30 mouse cellular contexts compared by ENCODE assay signal in genomic region chr6:3531445-3531844, GRCm38 (mm10). TPM values are rescaled to one million over a fixed set of nuclear protein-coding genes. Genes with fewer than 3 reads are reported as not detected.
DNase-seq lines count a peak whose midpoint lies in the region; ATAC-seq lines count a peak whose summit lies in the region.
"Had no signal": no experiment of that assay in that cellular context is flagged by ENCODE, and none has a peak within 500 bp of the region (broad histone marks: within the 10 kb centered on the region; RNA-seq: fewer than 3 reads in every experiment).

No protein-coding gene starts in this region.

- H3K9me3 ChIP-seq in forebrain, embryonic 10.5 days: no peaks in the 10 kb centered on the region
- H3K9me3 ChIP-seq in forebrain, embryonic 12.5 days: no peaks in the 10 kb centered on the region
- H3K9me3 ChIP-seq in hindbrain, embryonic 16.5 days (ENCODE audit: control insufficient read depth, low read length): no peaks in the 10 kb centered on the region
- no peaks in the 10 kb centered on the region for H3K9me3 ChIP-seq in hindbrain, embryonic 13.5 days
- no peaks in the 10 kb centered on the region for H3K9me3 ChIP-seq in midbrain, embryonic 13.5 days
- H3K9me3 ChIP-seq: embryonic facial prominence, embryonic 13.5 days; forebrain, embryonic 13.5 days; G1E; heart, embryonic 13.5 days; limb, embryonic 10.5 days; limb, embryonic 15.5 days; liver, embryonic 13.5 days; neural tube, embryonic 12.5 days had no signal

- no peak for ATAC-seq in forebrain, embryonic 12.5 days (ENCODE audit: low FRiP score)
- ATAC-seq in hindbrain, embryonic 16.5 days: 0 out of 2 replicates have a peak, but pooled peaks have one; percentile 34
- no peak for ATAC-seq in hindbrain, embryonic 13.5 days (ENCODE audit: low FRiP score)
- ATAC-seq in midbrain, embryonic 13.5 days: 0 out of 2 replicates have a peak, but pooled peaks have one; percentile 55
- ATAC-seq: forebrain, embryonic 13.5 days; lung, postnatal 0 days had no signal

- no peak for DNase-seq in forebrain, embryonic 10.5 days (ENCODE audit: extremely low spot score, low spot score)
- DNase-seq in embryo, embryonic 11 days: peak; percentile 20
- DNase-seq in spleen, adult 12 weeks (ENCODE audit: low spot score): no peak
- DNase-seq in heart, adult 11 months: no peak
- DNase-seq: adrenal gland, postnatal 10 days; cerebellum, adult 11-12 months; cerebellum, adult 9-11 months; heart, postnatal 10 days; kidney, adult 2 months; kidney, postnatal 10 days; layer of hippocampus, postnatal 36 days; liver, embryonic 13.5 days; lung, adult 18-20 months; lung, postnatal 4 days; right cerebral cortex, postnatal 4 days; thymus, adult 2 months; thymus, postnatal 36 days had no signal

- peaks cover 24% of the 10 kb centered on the region for H3K4me1 ChIP-seq in forebrain, embryonic 10.5 days
- H3K4me1 ChIP-seq in forebrain, embryonic 12.5 days: peaks cover 8% of the 10 kb centered on the region
- H3K4me1 ChIP-seq in hindbrain, embryonic 16.5 days (ENCODE audit: control insufficient read depth, insufficient read depth, low read depth, low read length): no peaks in the 10 kb centered on the region
- no peaks in the 10 kb centered on the region for H3K4me1 ChIP-seq in hindbrain, embryonic 13.5 days (replicated peaks)
- H3K4me1 ChIP-seq in midbrain, embryonic 13.5 days (replicated peaks): peaks cover 6% of the 10 kb centered on the region
- H3K4me1 ChIP-seq: embryonic facial prominence, embryonic 13.5 days; heart, embryonic 13.5 days; limb, embryonic 10.5 days; limb, embryonic 15.5 days; liver, embryonic 13.5 days; neural tube, embryonic 12.5 days had no signal

- H3K27me3 ChIP-seq in forebrain, embryonic 10.5 days (ENCODE audit: poor library complexity, severe bottlenecking): no peaks in the 10 kb centered on the region
- no peaks in the 10 kb centered on the region for H3K27me3 ChIP-seq in forebrain, embryonic 12.5 days
- no peaks in the 10 kb centered on the region for H3K27me3 ChIP-seq in hindbrain, embryonic 16.5 days (replicated peaks; ENCODE audit: control insufficient read depth, insufficient read depth, low read length)
- H3K27me3 ChIP-seq in hindbrain, embryonic 13.5 days: no peaks in the 10 kb centered on the region
- H3K27me3 ChIP-seq in midbrain, embryonic 13.5 days: no peaks in the 10 kb centered on the region
- H3K27me3 ChIP-seq: embryonic facial prominence, embryonic 13.5 days; forebrain, embryonic 13.5 days; heart, embryonic 13.5 days; limb, embryonic 15.5 days; liver, embryonic 13.5 days; neural tube, embryonic 12.5 days had no signal

- H3K9ac ChIP-seq in forebrain, embryonic 12.5 days: no peak overlapping the region
- H3K9ac ChIP-seq in hindbrain, embryonic 16.5 days (ENCODE audit: low read depth, low read length): no peak overlapping the region
- no peak overlapping the region for H3K9ac ChIP-seq in hindbrain, embryonic 13.5 days
- no peak overlapping the region for H3K9ac ChIP-seq in midbrain, embryonic 13.5 days (replicated peaks)
- H3K9ac ChIP-seq: embryonic facial prominence, embryonic 13.5 days; forebrain, embryonic 13.5 days; heart, embryonic 13.5 days; limb, embryonic 15.5 days; liver, embryonic 13.5 days; neural tube, embryonic 12.5 days had no signal

- H3K4me2 ChIP-seq in forebrain, embryonic 12.5 days: no peak overlapping the region
- no peak overlapping the region for H3K4me2 ChIP-seq in hindbrain, embryonic 16.5 days (ENCODE audit: low read length)
- no peak overlapping the region for H3K4me2 ChIP-seq in hindbrain, embryonic 13.5 days
- no peak overlapping the region for H3K4me2 ChIP-seq in midbrain, embryonic 13.5 days (replicated peaks)
- H3K4me2 ChIP-seq: embryonic facial prominence, embryonic 13.5 days; forebrain, embryonic 13.5 days; heart, embryonic 13.5 days; limb, embryonic 15.5 days; liver, embryonic 13.5 days; neural tube, embryonic 12.5 days had no signal

- 36% methylated on average over 5 of the region's 5 CpGs for WGBS in forebrain, embryonic 10.5 days
- WGBS in forebrain, embryonic 12.5 days: 10% methylated on average over 5 of the region's 5 CpGs
- 24% methylated on average over 5 of the region's 5 CpGs for WGBS in hindbrain, embryonic 16.5 days
- WGBS in hindbrain, embryonic 13.5 days: 17% methylated on average over 5 of the region's 5 CpGs
- WGBS in midbrain, embryonic 13.5 days: 2% methylated on average over 5 of the region's 5 CpGs

- H3K27ac ChIP-seq in forebrain, embryonic 10.5 days: peak overlapping the region; percentile 40
- H3K27ac ChIP-seq in forebrain, embryonic 12.5 days: no peak overlapping the region
- no peak overlapping the region for H3K27ac ChIP-seq in hindbrain, embryonic 16.5 days (ENCODE audit: low read depth, low read length)
- no peak overlapping the region for H3K27ac ChIP-seq in hindbrain, embryonic 13.5 days
- H3K27ac ChIP-seq in midbrain, embryonic 13.5 days: no peak overlapping the region
- H3K27ac ChIP-seq: embryonic facial prominence, embryonic 13.5 days; forebrain, embryonic 13.5 days; heart, embryonic 13.5 days; limb, embryonic 10.5 days; limb, embryonic 15.5 days; liver, embryonic 13.5 days; neural tube, embryonic 12.5 days had no signal

- H3K4me3 ChIP-seq in forebrain, embryonic 10.5 days: no peak overlapping the region
- no peak overlapping the region for H3K4me3 ChIP-seq in forebrain, embryonic 12.5 days (replicated peaks)
- H3K4me3 ChIP-seq in hindbrain, embryonic 16.5 days (ENCODE audit: low read length): no peak overlapping the region
- no peak overlapping the region for H3K4me3 ChIP-seq in hindbrain, embryonic 13.5 days
- no peak overlapping the region for H3K4me3 ChIP-seq in midbrain, embryonic 13.5 days (replicated peaks)
- H3K4me3 ChIP-seq: embryonic facial prominence, embryonic 13.5 days; forebrain, embryonic 13.5 days; heart, embryonic 13.5 days; limb, embryonic 10.5 days; limb, embryonic 15.5 days; liver, embryonic 13.5 days; myocyte; neural tube, embryonic 12.5 days had no signal

- peaks cover 8% of the 10 kb centered on the region for H3K36me3 ChIP-seq in forebrain, embryonic 10.5 days (replicated peaks)
- peaks cover 4% of the 10 kb centered on the region; the same call in 1 of the 2 replicates for H3K36me3 ChIP-seq in forebrain, embryonic 12.5 days (replicated peaks)
- no peaks in the 10 kb centered on the region; the same call in 1 of the 2 replicates for H3K36me3 ChIP-seq in hindbrain, embryonic 16.5 days (ENCODE audit: control insufficient read depth, insufficient read depth, low read length)
- H3K36me3 ChIP-seq in hindbrain, embryonic 13.5 days: peaks cover 6% of the 10 kb centered on the region
- 0 out of 2 replicates have a peak, but pooled peaks cover 1% of the 10 kb centered on the region for H3K36me3 ChIP-seq in midbrain, embryonic 13.5 days
- H3K36me3 ChIP-seq: limb, embryonic 15.5 days; neural tube, embryonic 12.5 days had no signal

RNA-seq across cellular contexts. Expression of gene Vps50, which starts 33.3 kb away (rescaled TPM):
- 35.1 and 37.2 TPM in 2 replicates for polyA plus RNA-seq in forebrain, embryonic 10.5 days (2016; fragmentation: Nextera tagmentation; extraction: Ambion mirVana)
- polyA plus RNA-seq in forebrain, embryonic 12.5 days (2016; fragmentation: Nextera tagmentation; extraction: Ambion mirVana): 47.1 and 48.1 TPM in 2 replicates
- 52.4 and 54.9 TPM in 2 replicates for polyA plus RNA-seq in hindbrain, embryonic 16.5 days (2015; fragmentation: Nextera tagmentation; extraction: Ambion mirVana)
- 50.3 and 53.6 TPM in 2 replicates for polyA plus RNA-seq in hindbrain, embryonic 13.5 days (2015; fragmentation: Nextera tagmentation; extraction: Ambion mirVana)
- polyA plus RNA-seq in midbrain, embryonic 13.5 days (2015; fragmentation: Nextera tagmentation; extraction: Ambion mirVana): 47.7 and 52.6 TPM in 2 replicates

RNA-seq across cellular contexts. Expression of gene Hepacam2, which starts 33.3 kb away (rescaled TPM):
- polyA plus RNA-seq in forebrain, embryonic 10.5 days (2016; fragmentation: Nextera tagmentation; extraction: Ambion mirVana): 0.58 and 0.77 TPM in 2 replicates
- polyA plus RNA-seq in forebrain, embryonic 12.5 days (2016; fragmentation: Nextera tagmentation; extraction: Ambion mirVana): 2.3 and 2.7 TPM in 2 replicates
- polyA plus RNA-seq in hindbrain, embryonic 16.5 days (2015; fragmentation: Nextera tagmentation; extraction: Ambion mirVana): 1.3 and 1.6 TPM in 2 replicates
- polyA plus RNA-seq in hindbrain, embryonic 13.5 days (2015; fragmentation: Nextera tagmentation; extraction: Ambion mirVana): 1.5 and 1.6 TPM in 2 replicates
- polyA plus RNA-seq in midbrain, embryonic 13.5 days (2015; fragmentation: Nextera tagmentation; extraction: Ambion mirVana): 4.0 and 4.4 TPM in 2 replicates
- polyA plus RNA-seq: G1E; liver, embryonic 13.5 days; myocyte had no signal

Comparison
In these comparisons a context has a peak if more than half of its experiments do, and no peak if none do; other contexts are left out.
1. ATAC-seq: peak in hindbrain, embryonic 16.5 days (single experiment) and midbrain, embryonic 13.5 days (single experiment); none in forebrain, embryonic 12.5 days (single experiment) and hindbrain, embryonic 13.5 days (single experiment).